ENCODE assay signal across 26 mouse cellular contexts in the genomic region with DNA sequence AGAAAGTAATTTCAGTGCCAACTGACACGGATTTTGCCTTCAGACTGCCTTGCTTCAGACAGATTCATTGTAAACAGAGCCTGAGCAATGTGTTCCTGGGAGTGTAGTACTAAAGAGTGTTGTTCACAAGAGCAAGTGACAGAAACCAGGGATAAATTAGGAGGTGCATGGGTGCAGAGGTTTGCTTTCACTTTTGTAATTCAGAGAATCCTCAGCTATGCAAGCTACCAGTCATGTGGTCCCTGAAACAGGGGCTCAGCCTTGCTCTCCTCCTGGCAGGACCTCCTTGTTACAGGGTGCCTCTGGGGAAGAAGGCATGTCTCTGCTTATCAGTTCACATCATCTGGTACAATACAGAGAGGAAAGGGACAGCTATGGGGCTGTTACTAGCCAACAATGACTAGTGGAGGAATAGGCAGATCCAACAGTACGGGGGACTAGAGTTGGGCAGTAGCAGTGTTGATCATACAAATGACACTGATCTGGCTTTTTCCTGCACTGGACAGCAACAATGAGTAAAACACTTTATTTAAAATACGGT.
DNase-seq lines count a peak whose midpoint lies in the region; ATAC-seq and TF ChIP-seq lines count a peak whose summit lies in the region.
"Had no signal": no experiment of that assay in that cellular context is flagged by ENCODE, and none has a peak within 500 bp of the region (broad histone marks: within the 10 kb centered on the region; RNA-seq: fewer than 3 reads in every experiment).

No protein-coding gene starts in this region.

- no peaks in the 10 kb centered on the region for H3K36me3 ChIP-seq in hindbrain, embryonic 16.5 days (ENCODE audit: control insufficient read depth, insufficient read depth, low read length)
- no peaks in the 10 kb centered on the region for H3K36me3 ChIP-seq in hindbrain, embryonic 12.5 days
- H3K36me3 ChIP-seq in midbrain, embryonic 11.5 days (ENCODE audit: control insufficient read depth, insufficient read depth, low read length) = no peaks in the 10 kb centered on the region
- no peaks in the 10 kb centered on the region for H3K36me3 ChIP-seq in midbrain, embryonic 16.5 days (ENCODE audit: control insufficient read depth, insufficient read depth, low read length)
- H3K36me3 ChIP-seq in hindbrain, postnatal 0 days (ENCODE audit: insufficient read depth, low read length) = no peaks in the 10 kb centered on the region
- H3K36me3 ChIP-seq: heart, embryonic 10.5 days; heart, embryonic 15.5 days; limb, embryonic 12.5 days; liver, embryonic 15.5 days; lung, embryonic 15.5 days; midbrain, embryonic 13.5 days had no signal

- no peak overlapping the region for H3K4me3 ChIP-seq in hindbrain, embryonic 16.5 days (ENCODE audit: low read length)
- H3K4me3 ChIP-seq in hindbrain, embryonic 12.5 days = no peak overlapping the region
- H3K4me3 ChIP-seq in midbrain, embryonic 11.5 days (ENCODE audit: low read depth, low read length) = no peak overlapping the region
- H3K4me3 ChIP-seq in midbrain, embryonic 16.5 days (ENCODE audit: low read depth, low read length) = no peak overlapping the region
- H3K4me3 ChIP-seq in hindbrain, postnatal 0 days (ENCODE audit: low read length) = no peak overlapping the region
- H3K4me3 ChIP-seq: forebrain, embryonic 13.5 days; heart, embryonic 10.5 days; heart, embryonic 15.5 days; limb, embryonic 12.5 days; liver, embryonic 15.5 days; lung, embryonic 15.5 days; midbrain, embryonic 13.5 days had no signal

- no peak overlapping the region for H3K4me2 ChIP-seq in hindbrain, embryonic 16.5 days (ENCODE audit: low read length)
- H3K4me2 ChIP-seq in hindbrain, embryonic 12.5 days (replicated peaks) = no peak overlapping the region
- no peak overlapping the region for H3K4me2 ChIP-seq in midbrain, embryonic 11.5 days
- H3K4me2 ChIP-seq in midbrain, embryonic 16.5 days (ENCODE audit: low read length) = no peak overlapping the region
- no peak overlapping the region for H3K4me2 ChIP-seq in hindbrain, postnatal 0 days (ENCODE audit: low read depth, low read length)
- H3K4me2 ChIP-seq: forebrain, embryonic 13.5 days; heart, embryonic 15.5 days; limb, embryonic 12.5 days; liver, embryonic 15.5 days; lung, embryonic 15.5 days; midbrain, embryonic 13.5 days had no signal

- no peak for TF ChIP-seq CTCF in hindbrain, postnatal 0 days (IDR thresholded peaks at IDR 0.05; ENCODE audit: low read depth)

- no peaks in the 10 kb centered on the region for H3K27me3 ChIP-seq in hindbrain, embryonic 16.5 days (replicated peaks; ENCODE audit: control insufficient read depth, insufficient read depth, low read length)
- H3K27me3 ChIP-seq in hindbrain, embryonic 12.5 days = no peaks in the 10 kb centered on the region
- no peaks in the 10 kb centered on the region for H3K27me3 ChIP-seq in midbrain, embryonic 11.5 days (ENCODE audit: control insufficient read depth, insufficient read depth, low read length)
- H3K27me3 ChIP-seq in midbrain, embryonic 16.5 days (ENCODE audit: control insufficient read depth, insufficient read depth, low read depth, low read length) = no peaks in the 10 kb centered on the region
- no peaks in the 10 kb centered on the region for H3K27me3 ChIP-seq in hindbrain, postnatal 0 days (ENCODE audit: insufficient read depth, low read length)
- H3K27me3 ChIP-seq: forebrain, embryonic 13.5 days; heart, embryonic 15.5 days; limb, embryonic 12.5 days; liver, embryonic 15.5 days; lung, embryonic 15.5 days; midbrain, embryonic 13.5 days had no signal

- peak; percentile 42; the same call in 1 of the 2 replicates for ATAC-seq in hindbrain, embryonic 16.5 days
- ATAC-seq in hindbrain, embryonic 12.5 days (ENCODE audit: low FRiP score) = no peak
- no peak for ATAC-seq in midbrain, embryonic 11.5 days (ENCODE audit: low FRiP score)
- ATAC-seq in midbrain, embryonic 16.5 days = no peak
- no peak; the same call in 1 of the 2 replicates for ATAC-seq in hindbrain, postnatal 0 days
- ATAC-seq: forebrain, embryonic 13.5 days; intestine, postnatal 0 days; midbrain, embryonic 13.5 days had no signal

- DNase-seq in midbrain, embryonic 11.5 days (ENCODE audit: low spot score, missing footprints) = peak; percentile 45
- DNase-seq in brain, adult 2 months (ENCODE audit: low read depth, low spot score) = peak; percentile 7
- DNase-seq in hindbrain, postnatal 0 days (ENCODE audit: low spot score) = peak; percentile 6
- no peak for DNase-seq in urinary bladder, postnatal 4 days (ENCODE audit: low spot score in 2 of 2)
- no peak for DNase-seq in left cerebral cortex, adult 9 months (ENCODE audit: low spot score in 2 of 2)
- DNase-seq: adrenal gland, adult 8-10 months; B cell, adult 2 months; cerebellum, adult 9-10 months; gastrocnemius, postnatal 25 days; heart, adult 11 months; kidney, adult 9 months; kidney, postnatal 10 days; layer of hippocampus, postnatal 36 days; thymus, adult 2 months; thymus, postnatal 36 days had no signal

- no peaks in the 10 kb centered on the region for H3K9me3 ChIP-seq in hindbrain, embryonic 16.5 days (ENCODE audit: control insufficient read depth, low read length)
- H3K9me3 ChIP-seq in hindbrain, embryonic 12.5 days (replicated peaks) = no peaks in the 10 kb centered on the region
- no peaks in the 10 kb centered on the region for H3K9me3 ChIP-seq in midbrain, embryonic 11.5 days (ENCODE audit: control insufficient read depth, low read length)
- H3K9me3 ChIP-seq in midbrain, embryonic 16.5 days (replicated peaks; ENCODE audit: control insufficient read depth, low read length, poor library complexity, severe bottlenecking) = no peaks in the 10 kb centered on the region
- H3K9me3 ChIP-seq in hindbrain, postnatal 0 days (ENCODE audit: low read length) = no peaks in the 10 kb centered on the region
- H3K9me3 ChIP-seq: forebrain, embryonic 13.5 days; heart, embryonic 10.5 days; heart, embryonic 15.5 days; limb, embryonic 12.5 days; liver, embryonic 15.5 days; lung, embryonic 15.5 days; midbrain, embryonic 13.5 days had no signal

- H3K9ac ChIP-seq in hindbrain, embryonic 16.5 days (ENCODE audit: low read depth, low read length) = no peak overlapping the region
- no peak overlapping the region for H3K9ac ChIP-seq in hindbrain, embryonic 12.5 days
- no peak overlapping the region for H3K9ac ChIP-seq in midbrain, embryonic 11.5 days (ENCODE audit: low read length)
- no peak overlapping the region for H3K9ac ChIP-seq in midbrain, embryonic 16.5 days (ENCODE audit: low read depth, low read length)
- no peak overlapping the region for H3K9ac ChIP-seq in hindbrain, postnatal 0 days (replicated peaks; ENCODE audit: low read length)
- H3K9ac ChIP-seq: forebrain, embryonic 13.5 days; heart, embryonic 15.5 days; limb, embryonic 12.5 days; liver, embryonic 15.5 days; lung, embryonic 15.5 days; midbrain, embryonic 13.5 days had no signal

- no peak overlapping the region for H3K27ac ChIP-seq in hindbrain, embryonic 16.5 days (ENCODE audit: low read depth, low read length)
- no peak overlapping the region for H3K27ac ChIP-seq in hindbrain, embryonic 12.5 days
- H3K27ac ChIP-seq in midbrain, embryonic 11.5 days (ENCODE audit: low read depth, low read length) = no peak overlapping the region
- no peak overlapping the region for H3K27ac ChIP-seq in midbrain, embryonic 16.5 days (ENCODE audit: low read length)
- H3K27ac ChIP-seq in hindbrain, postnatal 0 days = no peak overlapping the region; the same call in 1 of the 2 replicates
- H3K27ac ChIP-seq: forebrain, embryonic 13.5 days; heart, embryonic 10.5 days; heart, embryonic 15.5 days; limb, embryonic 12.5 days; liver, embryonic 15.5 days; lung, embryonic 15.5 days; midbrain, embryonic 13.5 days had no signal

- 68% methylated on average over 3 of the region's 3 CpGs for WGBS in hindbrain, embryonic 16.5 days
- 73% methylated on average over 3 of the region's 3 CpGs for WGBS in hindbrain, embryonic 12.5 days
- WGBS in midbrain, embryonic 11.5 days = 83% methylated on average over 3 of the region's 3 CpGs
- 83% methylated on average over 3 of the region's 3 CpGs for whole genome bisulfite sequencing in midbrain, embryonic 16.5 days
- 73% methylated on average over 3 of the region's 3 CpGs for WGBS in hindbrain, postnatal 0 days

- H3K4me1 ChIP-seq in hindbrain, embryonic 16.5 days (ENCODE audit: control insufficient read depth, insufficient read depth, low read depth, low read length) = peaks cover 4% of the 10 kb centered on the region; the same call in 1 of the 2 replicates
- H3K4me1 ChIP-seq in hindbrain, embryonic 12.5 days = peaks cover 5% of the 10 kb centered on the region
- H3K4me1 ChIP-seq in midbrain, embryonic 11.5 days (ENCODE audit: control insufficient read depth, insufficient read depth, low read length) = no peaks in the 10 kb centered on the region
- H3K4me1 ChIP-seq in midbrain, embryonic 16.5 days (ENCODE audit: control insufficient read depth, insufficient read depth, low read length) = no peaks in the 10 kb centered on the region
- H3K4me1 ChIP-seq in hindbrain, postnatal 0 days (ENCODE audit: insufficient read depth, low read length) = peaks cover 6% of the 10 kb centered on the region; the same call in 1 of the 2 replicates
- H3K4me1 ChIP-seq: forebrain, embryonic 13.5 days; heart, embryonic 10.5 days; heart, embryonic 15.5 days; limb, embryonic 12.5 days; liver, embryonic 15.5 days; lung, embryonic 15.5 days; midbrain, embryonic 13.5 days had no signal

Comparison
In these comparisons a context has a peak if more than half of its experiments do, and no peak if none do; other contexts are left out.
1. DNase-seq: peak in midbrain, embryonic 11.5 days (single experiment), brain, adult 2 months (single experiment) and hindbrain, postnatal 0 days (single experiment); none in urinary bladder, postnatal 4 days (0 of 2) and left cerebral cortex, adult 9 months (0 of 2).